Mouse (Mus musculus) liver, embryonic 11.5 days (tissue): ENCODE measurements at regions not wholly inside any gene's neighbourhood (a gene's known extent, or its start where the extent isn't known, plus 50 kb on each side); places are given as distances from the start of the nearest gene placed in this dataset.

Source experiments
- ATAC-seq: fragments of 200-750 bp; cut with Nextera tagmentation; replicated peaks from 2 replicates; pipeline ENCODE4 v1.8.0; 2017; ENCODE audit warnings: moderate number of reproducible peaks, mild to moderate bottlenecking, moderate TSS enrichment, moderate library complexity; ENCODE audit not compliant: low FRiP score
- DNase-seq: peaks from one replicate; pipeline ENCODE4 v3.0.0-alpha.2; 2017; ENCODE audit warnings: low spot score
- H3K27ac ChIP-seq: fragments of 300-500 bp; sonication (generic); 2 replicates; pipeline ENCODE4 v1.5.1; 2014; ENCODE audit warnings: mild to moderate bottlenecking, low read depth, low read length, control low read depth
- H3K27me3 ChIP-seq: fragments of 300-500 bp; sonication (generic); replicated peaks from 2 replicates; pipeline ENCODE4 v1.6.1; 2014; ENCODE audit warnings: low read length, mixed read lengths; ENCODE audit not compliant: control insufficient read depth, insufficient read depth
- H3K36me3 ChIP-seq: fragments of 300-500 bp; sonication (generic); 2 replicates; pipeline ENCODE4 v1.6.1; 2014; ENCODE audit warnings: mild to moderate bottlenecking, low read length, moderate library complexity, mixed read lengths; ENCODE audit not compliant: control insufficient read depth, insufficient read depth
- H3K4me1 ChIP-seq: fragments of 300-500 bp; sonication (generic); replicated peaks from 2 replicates; pipeline ENCODE4 v1.6.1; 2014; ENCODE audit warnings: low read length, mixed read lengths; ENCODE audit not compliant: control insufficient read depth, insufficient read depth
- H3K4me2 ChIP-seq: fragments of 300-500 bp; sonication (generic); 2 replicates; pipeline ENCODE4 v1.6.1; 2014; ENCODE audit warnings: mild to moderate bottlenecking, control low read depth, moderate library complexity
- H3K4me3 ChIP-seq: fragments of 300-500 bp; sonication (generic); 2 replicates; pipeline ENCODE4 v1.5.1; 2014; ENCODE audit warnings: low read depth, low read length, control low read depth
- H3K9ac ChIP-seq: fragments of 300-500 bp; sonication (generic); 2 replicates; pipeline ENCODE4 v1.6.1; 2014; ENCODE audit warnings: low read depth, low read length, control low read depth
- H3K9me3 ChIP-seq: fragments of 300-500 bp; sonication (generic); 2 replicates; pipeline ENCODE4 v1.6.1; 2016; ENCODE audit warnings: low read length, inconsistent platforms, mixed read lengths; ENCODE audit not compliant: control insufficient read depth
- WGBS: fragments of 180-500 bp; shearing (Covaris S2); extraction: QIAGEN DNeasy Blood & Tissue Kit; methylation state at CpG from one replicate; pipeline ENCODE4 v1.1.7; 2014; 5-methylcytosine and 5-hydroxymethylcytosine counted together

DNA sequence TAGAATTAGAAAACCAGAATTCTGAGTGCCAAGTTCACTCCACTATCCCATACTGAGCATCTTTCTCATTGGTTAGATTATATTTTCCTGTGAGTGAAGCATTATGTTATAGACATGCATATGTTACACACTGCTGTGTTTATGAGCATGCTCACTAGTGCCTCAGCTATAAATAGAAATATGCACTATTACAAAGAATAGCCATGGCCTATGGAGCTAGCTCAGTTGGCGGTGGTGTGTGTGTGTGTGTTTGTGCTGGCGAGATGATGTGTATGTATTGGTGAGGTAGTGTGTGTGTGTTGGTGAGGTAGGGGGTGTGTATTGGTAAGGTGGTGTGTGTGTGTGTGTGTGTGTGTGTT is 106.2 kb downstream of the Sec31a start:
- ATAC-seq: no peak
- Histone ChIP-seq H3K9ac (no peak overlapping the region), H3K4me3 (no peak overlapping the region), H3K27me3 (no peaks in the 10 kb centered on the region), H3K9me3 (no peaks in the 10 kb centered on the region), H3K4me1 (no peaks in the 10 kb centered on the region), H3K36me3 (no peaks in the 10 kb centered on the region), H3K4me2 (no peak overlapping the region), H3K27ac (no peak overlapping the region)
- DNase-seq: no peak
- 74% methylated on average over 2 of the region's 2 CpGs for WGBS

DNA sequence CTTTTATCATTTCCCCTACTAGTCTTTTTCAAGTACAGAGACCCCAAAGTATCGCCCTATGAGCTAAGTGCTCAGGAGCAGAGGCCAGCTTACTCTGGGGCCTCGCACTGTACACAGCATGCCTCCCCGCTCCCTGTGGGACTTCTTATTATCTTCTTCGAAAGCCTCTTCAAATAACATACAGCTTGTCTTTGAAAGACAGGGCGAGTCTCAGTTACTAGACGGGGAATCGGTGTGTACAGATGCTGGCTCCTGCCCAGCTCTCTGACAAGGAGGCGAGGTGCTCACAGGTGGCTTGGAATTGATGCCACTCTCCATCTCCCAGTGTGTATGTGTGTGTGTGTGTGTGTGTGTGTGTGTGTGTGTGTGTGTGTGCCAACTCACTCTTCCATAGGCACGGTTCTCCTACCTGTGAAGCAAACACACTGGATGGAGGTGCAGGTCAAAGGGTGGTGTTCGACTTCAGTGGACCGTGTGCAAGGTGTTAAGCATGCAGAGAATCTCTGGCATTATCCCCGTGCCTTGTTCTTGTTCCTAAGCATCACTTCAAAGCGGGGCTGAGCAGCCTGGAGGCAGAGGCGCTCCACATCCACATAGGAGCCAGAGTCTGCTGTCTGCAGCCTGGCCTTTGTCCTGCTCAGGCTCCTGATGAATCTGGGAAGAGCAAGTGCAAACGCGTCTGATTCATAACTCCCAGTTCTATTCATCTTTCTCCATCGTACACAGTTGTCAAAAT is 106.8 kb downstream of the Sec31a start:
- no peak for DNase-seq
- 73% methylated on average over 17 of the region's 17 CpGs for WGBS
- no peak overlapping the region for H3K9ac ChIP-seq
- H3K4me3 ChIP-seq: no peak overlapping the region
- no peaks in the 10 kb centered on the region for H3K36me3 ChIP-seq
- no peak overlapping the region for H3K4me2 ChIP-seq
- H3K27ac ChIP-seq: no peak overlapping the region
- H3K27me3 ChIP-seq: no peaks in the 10 kb centered on the region
- H3K4me1 ChIP-seq: no peaks in the 10 kb centered on the region
- no peaks in the 10 kb centered on the region for H3K9me3 ChIP-seq
- no peak for ATAC-seq

DNA sequence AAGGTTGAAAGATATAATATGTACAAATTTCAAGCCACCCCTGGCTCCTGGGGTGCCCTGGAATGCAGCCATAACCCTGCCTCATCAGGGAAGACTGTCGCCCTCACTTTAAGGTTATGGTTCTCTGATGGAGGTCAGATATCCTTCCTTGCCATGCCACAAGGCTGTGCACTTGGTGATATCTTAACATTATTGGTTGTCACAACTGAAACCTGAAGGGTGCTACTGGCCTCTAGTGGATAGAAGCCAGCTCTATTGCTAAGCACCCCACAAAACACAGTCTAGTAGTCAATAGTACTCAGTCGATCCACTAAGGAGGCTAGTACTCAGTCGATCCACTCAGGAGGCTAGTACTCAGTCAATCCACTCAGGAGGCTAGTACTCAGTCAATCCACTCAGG is 111.6 kb downstream of the Sec31a start:
- no peak overlapping the region for H3K27ac ChIP-seq
- H3K4me2 ChIP-seq: no peak overlapping the region
- WGBS: 52% methylated on average over 3 of the region's 3 CpGs
- H3K27me3 ChIP-seq: no peaks in the 10 kb centered on the region
- H3K36me3 ChIP-seq: no peaks in the 10 kb centered on the region
- no peak overlapping the region for H3K4me3 ChIP-seq
- H3K9me3 ChIP-seq: no peaks in the 10 kb centered on the region
- ATAC-seq: no peak
- H3K4me1 ChIP-seq: no peaks in the 10 kb centered on the region
- no peak overlapping the region for H3K9ac ChIP-seq
- DNase-seq: no peak

GRCm38 (mm10) chr5:100302068-100302775 is 113.8 kb downstream of the Sec31a start:
- no peak overlapping the region for H3K27ac ChIP-seq
- no peak overlapping the region for H3K9ac ChIP-seq
- DNase-seq (no peak), ATAC-seq (no peak)
- H3K4me1 ChIP-seq: no peaks in the 10 kb centered on the region
- H3K36me3 ChIP-seq: no peaks in the 10 kb centered on the region
- no peaks in the 10 kb centered on the region for H3K27me3 ChIP-seq
- H3K9me3 ChIP-seq: no peaks in the 10 kb centered on the region
- no peak overlapping the region for H3K4me3 ChIP-seq
- no peak overlapping the region for H3K4me2 ChIP-seq
- 77% methylated on average over 17 of the region's 17 CpGs for WGBS

GRCm38 (mm10) chr5:100299141-100299540 is 116.9 kb downstream of the Sec31a start:
- 83% methylated on average over 4 of the region's 4 CpGs for WGBS
- Histone ChIP-seq H3K27me3 (no peaks in the 10 kb centered on the region), H3K9me3 (no peaks in the 10 kb centered on the region), H3K9ac (no peak overlapping the region), H3K4me3 (no peak overlapping the region), H3K4me2 (no peak overlapping the region), H3K4me1 (no peaks in the 10 kb centered on the region), H3K27ac (no peak overlapping the region), H3K36me3 (no peaks in the 10 kb centered on the region)
- ATAC-seq (no peak), DNase-seq (no peak)

- no peak overlapping the region for H3K4me2 ChIP-seq
- DNase-seq (no peak), ATAC-seq (no peak)
- 74% methylated on average over 7 of the region's 7 CpGs for WGBS
- no peak overlapping the region for H3K9ac ChIP-seq
- H3K9me3 ChIP-seq: no peaks in the 10 kb centered on the region
- H3K4me3 ChIP-seq: no peak overlapping the region
- H3K27ac ChIP-seq: no peak overlapping the region
- H3K36me3 ChIP-seq: no peaks in the 10 kb centered on the region
- H3K4me1 ChIP-seq: no peaks in the 10 kb centered on the region
- no peaks in the 10 kb centered on the region for H3K27me3 ChIP-seq
Measured at GRCm38 (mm10) chr5:100294189-100294588, 121.8 kb downstream of the Sec31a start.

GRCm38 (mm10) chr5:100280215-100280614 is 120.6 kb upstream of the Tmem150c start:
- Histone ChIP-seq H3K4me2 (no peak overlapping the region), H3K27ac (no peak overlapping the region), H3K27me3 (no peaks in the 10 kb centered on the region), H3K4me1 (no peaks in the 10 kb centered on the region), H3K36me3 (no peaks in the 10 kb centered on the region), H3K9me3 (no peaks in the 10 kb centered on the region), H3K4me3 (no peak overlapping the region), H3K9ac (no peak overlapping the region)
- DNase-seq (no peak), ATAC-seq (no peak)
- 79% methylated on average over 4 of the region's 4 CpGs for WGBS

DNA sequence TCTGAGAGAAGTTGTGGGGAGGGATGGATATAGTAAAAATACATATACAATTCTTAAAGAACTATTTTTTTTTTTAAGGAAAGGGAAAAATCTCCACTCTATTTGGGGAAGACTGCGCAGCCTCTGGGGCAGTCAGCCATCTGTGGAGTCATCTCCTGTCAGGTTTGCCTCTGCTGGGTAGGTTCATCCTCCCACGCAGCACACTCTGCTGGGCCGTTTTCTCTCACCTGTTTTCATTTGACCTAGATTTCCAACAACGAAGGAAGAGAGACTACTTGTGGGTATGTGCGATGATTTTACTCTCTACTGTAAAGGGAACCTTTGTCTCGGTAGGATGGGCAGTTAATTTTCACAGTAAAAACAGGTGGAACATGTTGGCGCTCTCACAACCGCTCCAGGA is 119.9 kb upstream of the Tmem150c start:
- Histone ChIP-seq H3K9ac (no peak overlapping the region), H3K36me3 (no peaks in the 10 kb centered on the region), H3K4me3 (no peak overlapping the region), H3K4me2 (no peak overlapping the region), H3K27ac (no peak overlapping the region), H3K4me1 (no peaks in the 10 kb centered on the region), H3K9me3 (no peaks in the 10 kb centered on the region), H3K27me3 (no peaks in the 10 kb centered on the region)
- WGBS: 89% methylated on average over 8 of the region's 8 CpGs
- no peak for ATAC-seq
- DNase-seq: no peak

DNA sequence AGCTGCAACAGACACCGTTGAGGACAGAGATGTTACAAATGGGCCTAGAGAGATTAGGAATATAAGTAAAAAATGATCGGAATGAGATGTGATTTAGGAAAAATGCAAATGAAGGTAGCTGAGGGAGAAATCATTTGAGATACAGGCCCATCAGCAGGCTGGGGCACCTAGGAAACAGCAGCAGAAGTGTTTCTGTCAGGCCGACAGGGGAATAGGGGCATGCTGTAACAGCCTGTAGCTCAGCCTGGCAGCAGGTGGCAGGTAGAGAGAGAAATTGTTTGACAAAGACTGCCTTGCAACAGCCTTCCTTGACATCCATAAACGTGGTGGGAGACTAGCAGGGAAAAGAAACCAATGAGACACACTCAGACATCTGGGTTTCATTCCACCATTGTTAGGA is 115.1 kb upstream of the Tmem150c start:
- Histone ChIP-seq H3K9me3 (peaks cover 3% of the 10 kb centered on the region; the same call in 1 of the 2 replicates), H3K4me1 (no peaks in the 10 kb centered on the region), H3K27me3 (no peaks in the 10 kb centered on the region), H3K36me3 (no peaks in the 10 kb centered on the region), H3K4me2 (no peak overlapping the region), H3K27ac (no peak overlapping the region), H3K4me3 (no peak overlapping the region), H3K9ac (no peak overlapping the region)
- WGBS: 63% methylated on average over 4 of the region's 4 CpGs
- ATAC-seq (no peak), DNase-seq (no peak)
